Mouse (Mus musculus) cerebellum, postnatal 4 days (tissue): ENCODE data around the gene 5430419D17Rik.

Experiments
- DNase-seq, 2 experiments: peaks; one replicate each; pipeline ENCODE4 v3.0.0; 2022; ENCODE audit warnings: low spot score in 2 of 2, mixed read lengths in 1 of 2

5430419D17Rik gene

DNA sequence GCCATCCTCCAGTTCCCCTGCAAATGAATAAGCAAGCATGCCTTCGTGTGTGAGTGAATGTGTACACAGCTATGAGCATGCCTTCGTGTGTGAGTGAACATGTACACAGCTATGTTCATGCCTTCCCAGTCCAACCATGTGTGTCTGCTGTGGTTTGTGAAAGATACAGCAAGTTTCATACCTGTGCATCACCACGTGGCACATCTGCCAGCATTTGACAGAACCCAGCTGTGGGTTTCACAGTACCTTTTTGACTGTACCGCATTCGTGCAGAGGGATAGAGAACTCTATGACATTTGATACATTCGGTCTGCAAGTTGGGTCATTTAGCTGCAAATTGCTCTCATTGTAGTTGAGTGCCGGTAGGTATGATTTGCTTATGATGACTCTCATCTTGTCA, 140.3 kb downstream of the 5430419D17Rik start:
- DNase-seq, result no peak

DNA sequence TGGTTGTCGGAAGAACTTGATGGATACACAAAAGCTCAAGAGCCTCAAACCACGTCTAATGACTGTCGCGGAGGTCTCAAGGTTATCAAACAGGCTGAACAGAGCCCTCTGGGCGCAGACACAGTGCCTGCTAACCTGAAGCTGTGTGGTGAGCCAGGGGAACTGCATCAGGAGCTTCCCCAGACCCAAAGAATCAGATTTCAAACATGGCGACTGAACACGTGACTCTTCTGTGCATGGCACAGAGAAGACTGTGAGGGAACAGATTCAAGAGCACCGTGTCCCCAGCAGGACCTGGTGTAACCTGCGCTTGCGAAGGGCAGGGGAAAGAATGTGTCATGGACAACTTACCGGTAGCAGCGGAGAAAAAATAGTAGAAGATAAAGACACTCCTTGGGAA, 143.4 kb downstream of the 5430419D17Rik start:
- DNase-seq, result no peak

- DNase-seq, result no peak
These were observed 144.1 kb downstream of the 5430419D17Rik start for GRCm38 (mm10) chr7:131318340-131318739.

GRCm38 (mm10) chr7:131322192-131322591, 148.0 kb downstream of the 5430419D17Rik start, which contains the start of gene Cuzd1:
Gene Cuzd1 (minus strand): TSS chr7:131322292.
- no peak for DNase-seq

DNA sequence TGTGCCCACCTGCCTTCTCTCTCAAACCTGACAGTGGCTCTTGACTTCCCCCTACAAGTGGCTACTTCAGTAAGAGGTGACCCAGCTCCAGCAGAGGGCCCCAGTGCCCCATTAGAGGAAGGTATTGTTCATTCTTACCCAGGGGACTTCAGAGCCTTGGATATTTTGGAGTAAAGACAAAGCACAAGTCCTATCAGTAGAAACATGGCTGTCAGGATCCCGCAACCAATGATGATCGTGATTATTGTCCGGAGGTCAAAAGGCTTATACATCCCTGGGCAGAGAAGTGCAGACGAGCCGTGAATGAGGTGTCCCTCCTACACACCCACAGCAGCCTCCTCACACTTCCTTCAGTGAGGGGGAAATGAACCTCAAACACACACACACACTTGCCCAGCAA, 152.9 kb downstream of the 5430419D17Rik start:
- no peak for DNase-seq

DNA sequence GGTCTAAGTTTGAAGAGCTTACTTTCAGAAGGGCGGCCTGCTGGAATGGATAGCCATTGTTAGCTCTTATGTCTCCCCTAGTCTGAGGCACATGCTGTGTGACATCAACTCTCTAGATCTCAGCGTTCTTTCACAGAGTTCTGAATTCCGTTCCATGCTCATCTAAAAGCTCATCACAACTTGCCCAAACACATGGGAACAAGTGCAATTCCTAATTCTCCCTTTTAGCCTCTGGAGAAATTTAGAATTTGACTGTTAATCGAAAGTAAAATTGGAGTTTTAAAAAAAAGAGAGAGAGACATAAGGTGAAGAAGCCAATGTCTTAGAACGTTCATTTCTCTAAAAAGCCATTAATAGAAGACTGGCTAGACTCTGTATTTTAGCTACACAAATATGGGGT, 155.2 kb downstream of the 5430419D17Rik start, which contains the start of gene Fam24b:
Gene Fam24b, minus strand, starts transcription at position 101 of the 400 bp plus-strand sequence.
- DNase-seq, result no peak

GRCm38 (mm10) chr7:131331688-131332087, 157.5 kb downstream of the 5430419D17Rik start:
- DNase-seq, result no peak

- DNase-seq, result no peak
These were observed 159.4 kb downstream of the 5430419D17Rik start, which contains the start of gene Fam24a for GRCm38 (mm10) chr7:131333564-131333963. Gene Fam24a (plus strand): TSS chr7:131333864.

- DNase-seq, result no peak
These were observed 163.4 kb downstream of the 5430419D17Rik start for GRCm38 (mm10) chr7:131337502-131338068.

DNA sequence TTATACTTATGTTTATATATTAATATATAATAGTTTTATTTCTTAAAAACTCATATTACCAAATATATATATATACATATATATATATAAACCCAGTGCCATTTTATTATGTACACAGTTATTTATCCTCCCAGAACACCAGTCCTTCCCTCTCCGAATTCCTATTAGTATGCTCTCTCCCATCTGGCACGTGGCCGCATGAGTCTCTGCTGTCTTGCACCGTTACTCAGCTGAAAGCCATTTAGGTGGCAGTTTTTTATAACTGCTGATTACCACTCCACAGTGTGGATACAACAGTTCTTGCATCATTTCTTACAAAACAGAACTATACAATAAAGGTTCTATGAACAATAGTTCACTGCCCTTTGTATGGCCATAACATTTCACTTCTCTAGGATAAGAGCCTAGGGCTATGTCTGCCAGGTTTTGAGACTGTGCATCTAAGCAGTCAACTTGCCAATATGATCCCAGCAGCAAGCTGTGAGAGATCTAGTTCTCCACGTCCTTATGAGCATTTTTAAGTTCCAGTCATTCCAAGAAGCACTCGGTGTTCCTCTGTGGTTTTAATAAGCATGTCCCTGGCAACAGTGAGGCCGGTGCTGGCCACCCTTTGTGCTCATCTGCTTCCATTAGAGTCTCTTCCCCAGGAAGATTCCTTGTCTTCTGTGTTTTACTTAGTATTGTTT, 171.8 kb downstream of the 5430419D17Rik start:
- DNase-seq, result no peak
